14 mouse cellular contexts compared by ENCODE assay signal in genomic region chr12:16232051-16232450, GRCm38 (mm10).
DNase-seq lines count a peak whose midpoint lies in the region; ATAC-seq and TF ChIP-seq lines count a peak whose summit lies in the region.
"Had no signal": no experiment of that assay in that cellular context is flagged by ENCODE, and none has a peak within 500 bp of the region (broad histone marks: within the 10 kb centered on the region; RNA-seq: fewer than 3 reads in every experiment).

No protein-coding gene starts in this region.

- no peaks in the 10 kb centered on the region for H3K27me3 ChIP-seq in kidney, adult 2 months (replicated peaks; ENCODE audit: control insufficient read depth, insufficient read depth, low read length)
- no peaks in the 10 kb centered on the region for H3K27me3 ChIP-seq in liver, embryonic 12.5 days (replicated peaks)
- no peaks in the 10 kb centered on the region for H3K27me3 ChIP-seq in intestine, postnatal 0 days (replicated peaks; ENCODE audit: control insufficient read depth, insufficient read depth, low read length)
- H3K27me3 ChIP-seq in intestine, embryonic 16.5 days (replicated peaks; ENCODE audit: control insufficient read depth, insufficient read depth, low read length): no peaks in the 10 kb centered on the region
- H3K27me3 ChIP-seq: forebrain, embryonic 15.5 days; hindbrain, embryonic 13.5 days had no signal

- no peaks in the 10 kb centered on the region for H3K9me3 ChIP-seq in liver, embryonic 12.5 days (replicated peaks)
- no peaks in the 10 kb centered on the region for H3K9me3 ChIP-seq in intestine, postnatal 0 days (ENCODE audit: control insufficient read depth)
- H3K9me3 ChIP-seq in intestine, embryonic 16.5 days (ENCODE audit: control insufficient read depth, low read length): no peaks in the 10 kb centered on the region
- H3K9me3 ChIP-seq: forebrain, embryonic 15.5 days; hindbrain, embryonic 13.5 days; midbrain, embryonic 10.5 days had no signal

- TF ChIP-seq CTCF in kidney, adult 2 months (conservative IDR thresholded peaks at IDR 0.05; ENCODE audit: insufficient read depth, insufficient read length, low read depth, low read length): no peak
- no peak for TF ChIP-seq CTCF in intestine, postnatal 0 days (IDR thresholded peaks at IDR 0.05; ENCODE audit: low read depth)

- no peak for TF ChIP-seq POLR2A in kidney, adult 2 months (IDR thresholded peaks at IDR 0.05; ENCODE audit: low read depth, low read length)

- no peak overlapping the region for H3K4me3 ChIP-seq in kidney, adult 2 months (ENCODE audit: insufficient read depth, low read depth, low read length)
- H3K4me3 ChIP-seq in liver, embryonic 12.5 days: no peak overlapping the region
- no peak overlapping the region for H3K4me3 ChIP-seq in intestine, postnatal 0 days (ENCODE audit: low read depth, low read length)
- H3K4me3 ChIP-seq in intestine, embryonic 16.5 days (ENCODE audit: low read length): no peak overlapping the region
- H3K4me3 ChIP-seq: forebrain, embryonic 15.5 days; hindbrain, embryonic 13.5 days; midbrain, embryonic 10.5 days had no signal

- intact Hi-C loops in gastrocnemius, postnatal 36 days (cut with DNase I): loop anchor here (5.0 kb wide), 1 partner anchor 415 kb away; the partner anchor contains the start of gene Trib2

- 28% methylated on average over 2 of the region's 2 CpGs for WGBS in kidney, adult 2 months
- WGBS in liver, embryonic 12.5 days (ENCODE audit: insufficient replicate concordance): 66% methylated on average over 2 of the region's 2 CpGs
- WGBS in intestine, postnatal 0 days: 71% methylated on average over 2 of the region's 2 CpGs
- 66% methylated on average over 2 of the region's 2 CpGs for WGBS in intestine, embryonic 16.5 days

- H3K4me2 ChIP-seq in liver, embryonic 12.5 days: no peak overlapping the region
- no peak overlapping the region for H3K4me2 ChIP-seq in intestine, postnatal 0 days (replicated peaks; ENCODE audit: low read depth)
- H3K4me2 ChIP-seq in intestine, embryonic 16.5 days (ENCODE audit: low read depth, low read length): no peak overlapping the region
- H3K4me2 ChIP-seq: forebrain, embryonic 15.5 days; hindbrain, embryonic 13.5 days had no signal

- no peaks in the 10 kb centered on the region for H3K36me3 ChIP-seq in kidney, adult 2 months (ENCODE audit: control insufficient read depth, insufficient read depth, low read length)
- H3K36me3 ChIP-seq in liver, embryonic 12.5 days: no peaks in the 10 kb centered on the region
- no peaks in the 10 kb centered on the region for H3K36me3 ChIP-seq in intestine, postnatal 0 days (ENCODE audit: control insufficient read depth, insufficient read depth)
- no peaks in the 10 kb centered on the region for H3K36me3 ChIP-seq in intestine, embryonic 16.5 days (ENCODE audit: control insufficient read depth, insufficient read depth, low read length)
- H3K36me3 ChIP-seq: forebrain, embryonic 15.5 days; hindbrain, embryonic 13.5 days; midbrain, embryonic 10.5 days had no signal

- ATAC-seq in liver, embryonic 12.5 days: no peak
- no peak for ATAC-seq in intestine, postnatal 0 days
- ATAC-seq in intestine, embryonic 16.5 days: no peak
- ATAC-seq: forebrain, embryonic 15.5 days had no signal

- peak; percentile 40 for DNase-seq in gastrocnemius, adult 18-20 months (ENCODE audit: low spot score)
- DNase-seq in gastrocnemius, postnatal 36 days: no peak
- DNase-seq in cerebellum, postnatal 14 days: peak; percentile 45 to 47
- peak; percentile 86 for DNase-seq in kidney, adult 2 months
- peak; percentile 64 for DNase-seq in kidney, postnatal 14 days
- DNase-seq: embryo, embryonic 11 days; liver; lung, adult 18-20 months had no signal

- peak overlapping the region; percentile 63 for H3K27ac ChIP-seq in kidney, adult 2 months (ENCODE audit: insufficient read depth, low read depth, low read length)
- H3K27ac ChIP-seq in liver, embryonic 12.5 days: no peak overlapping the region
- no peak overlapping the region for H3K27ac ChIP-seq in intestine, postnatal 0 days (ENCODE audit: low read depth, low read length)
- H3K27ac ChIP-seq in intestine, embryonic 16.5 days (ENCODE audit: low read length): no peak overlapping the region
- H3K27ac ChIP-seq: forebrain, embryonic 15.5 days; hindbrain, embryonic 13.5 days; midbrain, embryonic 10.5 days had no signal

- no peak overlapping the region for H3K9ac ChIP-seq in liver, embryonic 12.5 days
- H3K9ac ChIP-seq in intestine, postnatal 0 days (ENCODE audit: low read depth, low read length): no peak overlapping the region
- H3K9ac ChIP-seq in intestine, embryonic 16.5 days (ENCODE audit: low read depth, low read length): no peak overlapping the region
- H3K9ac ChIP-seq: forebrain, embryonic 15.5 days; hindbrain, embryonic 13.5 days had no signal

- H3K4me1 ChIP-seq in kidney, adult 2 months (ENCODE audit: control insufficient read depth, insufficient read depth, low read length): peaks cover 3% of the 10 kb centered on the region; the same call in 1 of the 2 replicates
- H3K4me1 ChIP-seq in liver, embryonic 12.5 days: no peaks in the 10 kb centered on the region
- H3K4me1 ChIP-seq in intestine, postnatal 0 days (replicated peaks; ENCODE audit: control insufficient read depth, insufficient read depth, low read length): no peaks in the 10 kb centered on the region
- no peaks in the 10 kb centered on the region for H3K4me1 ChIP-seq in intestine, embryonic 16.5 days (ENCODE audit: control insufficient read depth, insufficient read depth, low read length)
- H3K4me1 ChIP-seq: forebrain, embryonic 15.5 days; hindbrain, embryonic 13.5 days; midbrain, embryonic 10.5 days had no signal

Comparison
In these comparisons a context has a peak if more than half of its experiments do, and no peak if none do; other contexts are left out.
1. DNase-seq: peak in gastrocnemius, adult 18-20 months (single experiment), cerebellum, postnatal 14 days (2 of 2), kidney, adult 2 months (single experiment) and kidney, postnatal 14 days (single experiment); none in gastrocnemius, postnatal 36 days (0 of 2).